Mouse (Mus musculus) ovary, postnatal 10 days (tissue): ENCODE data around the gene Hsp90ab1.

Experiments
- DNase-seq: peaks from one replicate; pipeline ENCODE4 v3.0.0; 2022; ENCODE audit warnings: low spot score

Hsp90ab1 gene

DNA sequence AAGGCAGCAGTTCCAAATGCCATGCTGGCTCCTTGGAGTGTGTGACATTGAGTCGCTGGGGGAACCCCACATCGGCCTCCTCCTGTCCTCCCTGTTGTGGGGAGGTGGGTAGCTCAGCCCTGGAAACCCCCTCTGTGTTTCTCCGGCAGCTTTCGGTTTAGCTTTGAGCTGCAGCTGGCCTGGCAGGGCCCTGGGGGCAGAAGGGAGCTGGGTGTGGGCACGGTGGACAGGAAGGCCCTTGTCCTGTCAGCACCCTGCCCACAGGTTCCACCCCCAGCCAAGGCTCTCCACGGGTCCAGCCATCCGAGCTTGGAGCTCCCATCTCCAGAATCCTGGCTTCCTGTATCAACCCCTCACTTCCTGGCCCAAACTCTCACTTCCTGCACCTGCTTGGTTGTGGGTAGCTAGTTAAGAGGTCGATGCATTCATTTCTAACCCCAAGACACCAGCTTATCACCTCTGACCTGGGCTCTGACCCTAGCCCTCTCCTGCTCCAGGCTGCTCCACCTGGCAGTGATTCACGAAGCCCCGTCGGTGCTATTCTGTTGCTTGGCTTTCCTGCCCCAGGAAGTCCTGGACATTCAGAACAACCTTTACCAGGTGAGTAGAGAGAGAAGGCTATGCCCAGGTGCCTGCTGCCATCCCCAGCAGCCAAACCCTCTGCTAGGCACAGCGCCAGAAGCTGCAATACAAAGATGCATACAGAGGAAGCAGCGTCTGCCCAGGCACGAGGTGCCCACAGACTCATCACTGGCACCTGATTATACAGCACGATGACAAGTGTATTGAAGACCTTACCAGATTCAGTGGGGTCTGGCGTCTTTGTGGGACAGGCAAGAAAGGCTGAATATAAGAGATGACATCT is 14.8 kb downstream of the Hsp90ab1 start:
- DNase-seq = no peak

- DNase-seq = no peak
Observed at GRCm38 (mm10) chr17:45557246-45557824, 15.7 kb downstream of the Hsp90ab1 start.

DNA sequence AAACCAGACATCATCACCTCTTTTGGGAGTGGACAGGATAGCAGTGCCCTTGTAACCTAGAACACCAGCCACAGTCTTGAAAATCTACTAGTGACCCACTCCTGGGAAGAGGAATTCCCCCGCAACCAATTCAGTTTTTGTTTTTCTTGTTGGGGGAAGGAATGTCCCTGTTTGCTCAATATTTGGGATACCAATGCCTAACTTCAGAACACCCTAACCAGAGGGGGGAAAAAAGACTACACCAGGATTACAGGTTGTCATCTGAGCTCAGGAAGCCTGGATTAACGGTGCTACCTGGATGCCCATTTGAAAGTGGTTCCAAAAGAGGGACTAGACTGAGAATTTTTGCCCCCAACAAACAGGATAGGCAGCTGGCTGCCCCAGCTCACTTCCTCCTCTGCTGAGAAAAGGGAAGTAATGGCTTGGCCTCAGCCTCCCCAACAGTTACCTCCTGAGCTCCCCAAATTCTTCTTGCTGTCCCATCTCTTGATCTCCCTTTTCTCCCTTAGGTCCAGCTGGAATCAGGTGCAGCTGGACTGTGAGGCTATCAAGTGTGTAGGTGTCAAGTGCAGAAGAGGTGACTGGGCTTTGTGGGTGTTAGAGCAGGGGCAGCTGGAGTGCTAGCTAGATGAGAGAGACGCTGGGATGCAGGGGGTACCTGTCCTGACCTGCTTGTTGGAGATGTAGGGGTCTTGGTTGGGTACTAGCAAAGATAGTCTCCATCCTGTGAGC is 16.4 kb downstream of the Hsp90ab1 start:
- DNase-seq = no peak

GRCm38 (mm10) chr17:45556107-45556489 is 17.0 kb downstream of the Hsp90ab1 start:
- no peak for DNase-seq

DNA sequence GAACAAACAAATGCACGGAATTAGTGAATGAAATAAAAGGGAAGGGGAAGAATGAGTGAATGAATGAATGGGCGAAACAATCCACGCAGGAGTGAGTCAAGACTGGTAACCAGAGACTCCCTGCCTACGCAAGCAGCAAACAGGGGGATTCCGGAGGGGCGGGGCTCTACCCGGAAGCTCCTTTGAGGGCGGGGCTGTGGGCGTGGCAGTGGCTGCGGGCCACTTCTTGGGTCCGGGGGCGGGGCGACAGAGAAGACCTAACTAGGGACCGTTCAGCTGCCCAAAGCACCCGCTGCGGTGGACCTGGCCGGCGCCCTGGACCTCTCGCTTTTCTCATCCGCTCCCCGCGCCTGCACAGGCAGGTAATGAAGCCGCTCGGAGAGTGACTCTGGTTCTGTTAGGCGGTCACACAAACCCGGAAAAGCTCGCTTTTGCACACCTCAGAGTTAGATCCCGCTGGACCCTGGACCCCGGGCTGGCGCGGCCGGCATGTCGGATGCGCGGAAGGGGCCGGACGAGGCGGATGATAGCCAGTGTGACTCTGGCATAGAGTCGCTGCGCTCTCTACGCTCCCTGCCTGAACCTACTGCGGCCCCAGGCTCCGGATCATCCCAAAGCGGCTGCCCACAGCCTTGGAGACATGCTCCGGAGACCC is 17.5 kb downstream of the Hsp90ab1 start, which contains the start of gene Nfkbie:
Gene Nfkbie (plus strand): TSS at position 252 of the 655 bp plus-strand sequence.
- peak; percentile 84 for DNase-seq

DNA sequence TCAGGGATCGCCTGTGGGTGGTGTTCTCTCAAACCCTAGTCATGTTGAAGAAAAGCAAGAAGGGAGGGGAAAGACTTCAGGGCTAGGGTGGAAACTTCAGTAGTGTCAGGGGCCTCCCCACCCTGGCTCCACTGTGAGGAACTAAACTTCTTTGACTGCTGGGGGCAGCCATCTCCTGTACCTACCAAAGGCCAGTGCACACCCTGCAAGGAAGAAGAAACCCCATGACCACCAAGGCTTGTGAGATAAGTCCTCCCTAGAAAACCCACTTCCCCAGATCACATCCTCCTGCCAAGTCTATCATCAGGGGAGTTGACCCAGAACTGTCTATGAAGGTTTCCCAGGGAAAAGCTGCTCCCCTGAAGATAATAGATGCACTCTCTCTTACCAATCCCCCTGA is 18.7 kb downstream of the Hsp90ab1 start:
- DNase-seq = no peak

GRCm38 (mm10) chr17:45553065-45553464 is 20.0 kb downstream of the Hsp90ab1 start:
- no peak for DNase-seq

DNA sequence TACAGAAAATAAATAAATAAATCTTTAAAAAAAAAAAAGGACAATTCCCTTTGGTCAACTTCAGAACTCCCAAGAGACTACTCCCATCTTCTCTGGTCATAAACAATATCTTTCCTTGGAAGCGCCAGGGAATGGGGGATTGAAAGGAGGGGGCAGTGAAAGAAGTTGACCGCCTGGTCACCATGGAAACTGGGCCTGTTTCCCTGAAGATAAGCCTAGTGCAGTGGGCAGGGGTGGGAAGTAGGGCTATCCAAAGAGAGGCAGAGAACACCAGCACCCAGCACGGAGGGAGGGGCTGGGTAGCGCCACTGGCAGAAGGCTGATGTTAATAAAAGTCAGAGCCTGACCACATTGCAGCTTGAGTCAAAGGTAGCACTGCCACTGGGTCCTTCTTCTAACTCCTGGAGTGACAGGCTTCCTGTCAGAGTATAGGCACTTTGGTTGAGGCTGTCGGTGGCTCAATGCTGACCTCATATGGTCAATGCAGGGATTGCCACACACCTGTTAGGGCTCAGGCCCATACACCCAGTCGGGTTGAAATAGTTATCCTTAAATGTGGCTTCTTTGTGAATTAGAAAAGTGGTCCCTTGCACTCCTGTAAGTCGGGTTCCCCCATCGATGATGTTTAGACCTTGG is 21.1 kb downstream of the Hsp90ab1 start:
- DNase-seq = peak; percentile 50

GRCm38 (mm10) chr17:45551249-45551796 is 21.7 kb downstream of the Hsp90ab1 start:
- DNase-seq = no peak

GRCm38 (mm10) chr17:45550253-45550652 is 22.8 kb downstream of the Hsp90ab1 start:
- no peak for DNase-seq

DNA sequence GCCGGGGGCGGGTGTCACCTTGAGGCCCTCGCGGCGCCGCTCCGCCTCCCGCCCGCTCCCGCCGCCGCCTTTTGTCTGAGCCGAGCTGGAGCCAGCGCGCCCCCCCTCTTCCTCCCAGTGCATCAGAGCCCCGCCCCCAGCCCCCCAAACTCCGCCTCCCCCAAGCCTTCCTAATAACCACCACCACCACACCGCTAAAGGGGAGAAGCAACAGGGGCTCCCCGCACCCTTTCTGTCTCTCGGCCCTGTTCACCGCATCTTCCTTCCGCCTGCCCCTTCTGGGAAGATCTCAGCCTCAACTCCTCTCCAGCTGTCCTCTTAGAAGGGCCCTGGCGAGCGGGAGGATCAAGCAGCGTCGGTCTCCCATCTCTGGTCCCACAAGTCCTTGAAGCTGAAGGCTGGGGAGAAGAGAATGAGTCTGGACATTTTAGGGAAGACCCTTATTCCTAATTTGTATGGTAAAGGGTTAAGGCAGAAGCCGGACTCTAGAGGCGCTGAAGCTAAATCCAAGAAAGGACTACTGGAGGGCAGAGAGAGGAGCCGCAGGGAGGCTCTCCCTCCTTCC is 23.4 kb downstream of the Hsp90ab1 start, which contains the start of gene Tmem151b:
Gene Tmem151b (minus strand): TSS at position 61 of the 565 bp plus-strand sequence.
- DNase-seq = no peak

DNA sequence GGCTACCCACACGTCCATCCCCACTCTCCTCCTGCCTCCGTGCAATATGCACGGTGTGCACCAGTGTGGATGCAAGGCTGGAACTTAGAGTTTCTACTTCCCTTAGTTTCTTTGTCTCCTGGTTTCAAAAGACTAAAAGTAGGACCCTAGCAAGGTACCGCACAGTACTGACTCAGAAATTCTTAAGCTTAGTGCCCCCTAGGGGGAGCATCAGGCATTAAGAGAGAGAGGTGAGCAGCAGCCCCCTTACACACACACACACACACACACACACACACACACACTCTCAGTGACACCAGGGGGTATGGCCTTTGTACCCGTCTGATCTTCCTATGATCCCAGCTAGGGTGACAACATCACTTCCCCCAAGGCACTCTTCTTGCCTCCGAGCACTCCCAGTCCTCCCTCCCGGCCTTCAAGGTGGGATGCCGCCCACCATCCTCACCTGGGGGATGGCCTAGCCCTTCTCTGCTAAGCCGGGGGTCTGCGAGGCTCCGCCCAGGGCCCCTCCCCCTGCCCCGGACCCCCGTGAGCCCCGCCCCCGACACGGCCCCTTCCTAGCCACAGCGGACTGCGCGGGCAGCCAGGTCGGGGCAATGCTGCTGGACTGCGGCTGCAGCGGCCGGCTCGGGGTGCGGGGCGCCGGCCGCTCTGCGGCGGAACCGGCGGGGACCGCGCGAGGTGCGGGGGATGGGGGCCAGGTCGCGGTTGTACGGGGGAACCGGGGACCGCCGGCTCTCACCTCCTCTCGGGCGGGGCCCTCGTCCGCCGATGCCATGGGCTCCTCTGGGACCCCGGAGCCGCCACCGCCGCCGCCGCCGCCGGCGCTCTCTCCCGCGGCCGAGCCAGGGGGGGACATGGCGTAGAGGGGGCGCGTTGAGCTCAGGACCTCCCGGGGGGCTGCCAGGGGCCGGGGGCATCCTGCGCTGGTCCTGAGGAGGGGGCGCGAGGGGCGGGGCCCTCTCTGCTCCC is 24.2 kb downstream of the Hsp90ab1 start:
- no peak for DNase-seq

DNA sequence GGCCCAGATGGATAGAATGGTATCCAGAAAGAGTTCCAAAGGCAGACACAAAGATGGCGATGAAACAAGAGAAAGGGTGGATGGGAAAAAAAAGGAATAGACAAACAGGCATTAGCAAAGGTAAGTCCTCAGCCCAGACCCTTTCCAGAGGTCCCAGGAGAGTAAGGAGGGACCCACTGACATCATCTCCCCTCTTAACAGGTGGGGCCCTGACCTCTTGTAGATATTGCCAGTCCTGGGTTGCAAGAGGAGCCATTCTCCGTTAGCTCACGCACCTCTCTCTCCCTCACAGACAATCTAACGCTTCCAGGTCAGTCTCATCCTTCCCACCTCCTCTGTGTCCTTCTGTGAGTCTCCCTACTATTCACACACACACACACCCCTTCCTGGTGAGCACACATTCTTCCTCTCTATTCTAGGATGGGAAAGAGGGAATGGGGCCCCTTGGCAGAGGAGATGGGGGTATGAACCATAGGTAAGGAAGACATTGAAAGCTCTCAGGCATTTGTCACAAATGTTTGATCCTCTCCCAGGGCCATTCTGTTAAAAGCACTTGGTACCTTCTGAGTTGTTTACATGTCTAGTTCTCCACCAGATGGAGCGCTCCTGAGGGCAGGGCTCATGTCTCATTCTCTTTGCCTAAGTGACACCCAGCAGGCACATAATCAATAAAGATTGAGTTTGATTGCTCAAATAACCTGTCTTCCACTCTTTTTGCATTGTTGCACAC is 25.4 kb downstream of the Hsp90ab1 start:
- no peak for DNase-seq

DNA sequence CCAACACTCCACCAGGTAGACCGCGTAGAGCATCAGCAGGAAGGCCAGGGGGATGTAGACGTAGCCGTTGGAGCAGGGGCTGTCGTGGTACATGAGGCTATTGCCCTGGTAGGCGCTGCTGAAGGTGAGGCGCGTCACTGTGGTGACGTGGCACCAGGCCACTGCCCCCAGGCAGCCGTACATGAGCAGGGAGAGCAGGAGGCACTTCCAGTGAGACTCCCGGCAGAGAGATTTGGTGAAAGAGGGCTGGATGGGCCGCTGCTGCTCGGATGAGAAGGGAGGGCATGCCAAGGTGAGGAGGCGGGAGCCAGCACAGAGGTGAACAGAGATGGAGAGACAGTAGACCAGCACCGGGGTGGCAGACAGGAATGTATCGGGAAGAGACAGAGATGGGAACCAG is 26.1 kb downstream of the Hsp90ab1 start:
- DNase-seq = no peak

DNA sequence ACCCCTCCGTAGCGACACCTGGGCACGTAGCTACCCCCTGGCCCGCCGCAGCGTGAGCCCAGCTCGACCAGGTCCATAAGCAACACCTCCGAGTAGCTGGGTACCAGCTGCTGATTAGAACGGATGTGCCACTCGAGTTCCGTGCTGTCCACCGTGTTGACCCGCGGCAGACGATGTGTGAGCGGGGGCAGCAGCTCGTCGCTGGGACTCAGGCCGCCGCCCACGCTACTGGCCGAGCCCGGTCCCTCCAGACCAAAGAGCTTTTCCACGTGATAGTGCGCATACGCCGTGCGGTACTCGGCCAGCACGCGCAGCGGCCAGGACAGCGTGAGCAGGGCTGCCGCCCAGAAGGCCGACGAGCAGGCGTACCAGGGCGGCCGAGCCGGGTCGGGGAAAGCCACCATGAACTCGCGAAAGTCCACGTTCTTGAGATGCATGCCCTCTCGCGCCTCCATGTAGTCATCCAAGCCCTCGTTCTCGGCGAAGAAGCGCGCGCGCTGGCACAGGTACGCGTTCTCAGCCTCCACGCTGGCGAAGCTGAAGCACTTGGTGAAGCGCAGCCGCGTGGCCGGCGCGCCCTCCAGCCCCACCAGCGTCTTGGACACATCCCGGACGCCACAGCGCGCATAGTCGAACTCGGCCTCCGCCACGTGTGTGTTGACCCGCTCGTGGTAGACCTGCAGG is 27.7 kb downstream of the Hsp90ab1 start:
- DNase-seq = no peak

DNA sequence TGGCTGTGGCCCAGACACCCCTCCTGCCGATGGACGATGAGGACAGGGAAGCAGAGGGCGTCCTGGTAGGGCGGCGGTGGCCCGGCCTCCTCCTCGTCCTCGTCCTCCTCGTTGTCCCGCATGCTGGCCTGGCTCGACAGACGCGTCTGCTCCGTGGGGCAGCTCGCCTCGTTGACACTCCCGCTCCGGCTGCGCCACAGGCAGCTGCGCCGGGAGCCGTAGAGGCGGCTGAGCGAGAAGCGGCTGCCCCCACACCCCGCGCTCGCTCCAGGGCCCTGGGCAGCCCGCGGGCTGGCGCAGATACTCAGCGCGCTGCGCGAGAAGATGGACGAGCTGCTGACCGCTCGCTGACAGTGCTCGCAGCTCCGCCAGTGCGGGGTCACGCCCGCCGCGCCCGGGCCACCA is 28.2 kb downstream of the Hsp90ab1 start:
- DNase-seq = no peak

- no peak for DNase-seq
Observed at GRCm38 (mm10) chr17:45544001-45544872, 28.8 kb downstream of the Hsp90ab1 start.

DNA sequence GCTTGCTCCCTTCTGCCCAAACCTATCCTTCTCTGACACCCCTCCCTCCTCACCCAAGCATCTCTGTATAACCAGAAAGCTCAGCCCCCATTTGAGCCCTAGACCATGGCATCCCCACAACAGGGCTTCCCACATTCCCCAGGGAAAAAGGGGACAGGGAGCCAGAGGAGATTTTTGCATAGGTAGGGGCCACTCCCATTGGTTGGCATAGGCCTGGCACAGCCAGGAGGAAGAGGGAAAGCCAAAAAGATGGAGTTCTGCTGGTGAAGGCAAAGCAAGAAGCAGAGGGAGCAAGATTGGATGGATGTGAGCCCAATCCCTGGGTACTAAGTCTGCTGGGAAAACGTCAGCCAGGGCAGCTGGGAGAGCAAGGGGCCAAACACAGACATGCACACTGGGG is 30.0 kb downstream of the Hsp90ab1 start:
- no peak for DNase-seq
